Mouse (Mus musculus): Measurements from ENCODE around the gene Thra.

- TF ChIP-seq CTCF (IDR thresholded peaks at IDR 0.05; ENCODE audit: control insufficient read depth, insufficient read depth, insufficient read length) = no peak
- no peak for TF ChIP-seq MYOD1 (IDR thresholded peaks at IDR 0.05; ENCODE audit: control insufficient read depth, insufficient read length, low read depth)
- TF ChIP-seq FOSL1 (IDR thresholded peaks at IDR 0.05; ENCODE audit: insufficient read depth, low read length, poor library complexity, severe bottlenecking) = no peak
- TF ChIP-seq USF1 (IDR thresholded peaks at IDR 0.05; ENCODE audit: low read depth) = no peak
Measured at GRCm38 (mm10) chr11:98752562-98753140, 12.2 kb downstream of the Thra start.
